In the genomic region with DNA sequence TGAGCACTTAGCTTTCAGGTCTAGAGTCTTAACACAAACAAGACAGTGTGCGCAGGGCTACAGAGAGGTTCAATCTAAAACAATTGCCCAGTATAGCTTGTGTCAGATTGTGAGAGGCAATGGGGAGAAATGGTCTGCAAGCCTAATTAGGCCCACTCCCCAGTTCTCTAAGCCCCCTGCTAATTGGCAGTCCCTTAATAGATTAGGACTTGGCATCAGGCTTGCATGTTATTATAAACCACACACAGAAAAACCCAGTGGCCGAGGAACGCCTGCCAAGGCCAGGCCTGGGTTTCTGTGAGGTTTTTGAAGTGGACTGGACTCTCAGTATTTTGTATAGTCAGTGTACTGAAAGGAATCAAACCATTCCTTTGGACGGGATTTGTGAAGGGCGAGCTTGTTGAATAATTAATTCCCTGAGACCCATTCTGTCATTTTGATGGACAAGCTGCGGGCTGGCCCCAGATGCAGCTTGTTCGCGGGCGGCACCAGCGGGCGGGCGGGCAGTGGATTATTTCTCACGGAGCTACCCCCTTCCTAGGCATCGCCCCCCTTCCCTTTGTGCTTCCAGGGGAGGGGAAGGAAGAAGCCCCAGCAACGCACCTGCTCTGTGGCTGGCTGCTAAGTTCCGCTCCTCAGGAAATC, we compare ENCODE assay signal across 9 mouse cellular contexts. TPM values are rescaled to one million over a fixed set of nuclear protein-coding genes. Genes with fewer than 3 reads are reported as not detected.
A peak's percentile ranks its signal among the peaks of the same experiment; 100 is the strongest.
DNase-seq lines count a peak whose midpoint lies in the region; ATAC-seq and TF ChIP-seq lines count a peak whose summit lies in the region.
"Had no signal": no experiment of that assay in that cellular context is flagged by ENCODE, and none has a peak within 500 bp of the region (broad histone marks: within the 10 kb centered on the region; RNA-seq: fewer than 3 reads in every experiment).

No protein-coding gene starts in this region.

- intact Hi-C loops in left cerebral cortex, postnatal 10 days (cut with DNase I), result no loop called here

- ATAC-seq in forebrain, embryonic 16.5 days, result peak; percentile 92

- WGBS in kidney, adult 2 months, result 46% methylated on average over 16 of the region's 16 CpGs
- 4% methylated on average over 16 of the region's 16 CpGs for WGBS in forebrain, embryonic 16.5 days

- DNase-seq in kidney, adult 2 months, result no peak
- DNase-seq in kidney, adult 18-20 months, result no peak
- DNase-seq in left cerebral cortex, postnatal 10 days (ENCODE audit: extremely low spot score in 1 of 2, low spot score in 2 of 2), result peak; percentile 54 to 80
- peak; percentile 19 for DNase-seq in right cerebral cortex, postnatal 14 days
- no peak for DNase-seq in lung, postnatal 36 days
- no peak for DNase-seq in urinary bladder, postnatal 10 days (ENCODE audit: low spot score)
- no peak for DNase-seq in ovary, adult 18-20 months (ENCODE audit: low spot score)

- H3K36me3 ChIP-seq in kidney, adult 2 months (ENCODE audit: control insufficient read depth, insufficient read depth, low read length), result peaks cover 2% of the 10 kb centered on the region; the same call in 1 of the 2 replicates
- H3K36me3 ChIP-seq in forebrain, embryonic 16.5 days (ENCODE audit: control insufficient read depth, insufficient read depth), result no peaks in the 10 kb centered on the region
- H3K36me3 ChIP-seq: stomach, embryonic 15.5 days had no signal

- peaks cover 17% of the 10 kb centered on the region for H3K4me1 ChIP-seq in kidney, adult 2 months (ENCODE audit: control insufficient read depth, insufficient read depth, low read length)
- H3K4me1 ChIP-seq in forebrain, embryonic 16.5 days (replicated peaks; ENCODE audit: control insufficient read depth, insufficient read depth, low read length), result peaks cover 59% of the 10 kb centered on the region
- H3K4me1 ChIP-seq: stomach, embryonic 15.5 days had no signal

- no peak overlapping the region for H3K4me3 ChIP-seq in kidney, adult 2 months (ENCODE audit: insufficient read depth, low read depth, low read length)
- 0 out of 2 replicates have a peak overlapping the region, but pooled peaks have one; percentile 2 for H3K4me3 ChIP-seq in forebrain, embryonic 16.5 days (replicated peaks; ENCODE audit: low read length)
- H3K4me3 ChIP-seq: stomach, embryonic 15.5 days had no signal

- peak overlapping the region; percentile 35; the same call in 1 of the 2 replicates for H3K27ac ChIP-seq in kidney, adult 2 months (ENCODE audit: insufficient read depth, low read depth, low read length)
- peak overlapping the region; percentile 84 for H3K27ac ChIP-seq in forebrain, embryonic 16.5 days (ENCODE audit: low read length)
- H3K27ac ChIP-seq: stomach, embryonic 15.5 days had no signal

- no peaks in the 10 kb centered on the region for H3K27me3 ChIP-seq in kidney, adult 2 months (replicated peaks; ENCODE audit: control insufficient read depth, insufficient read depth, low read length)
- no peaks in the 10 kb centered on the region for H3K27me3 ChIP-seq in forebrain, embryonic 16.5 days (replicated peaks; ENCODE audit: control insufficient read depth, insufficient read depth, low read length)
- H3K27me3 ChIP-seq: stomach, embryonic 15.5 days had no signal

- H3K9ac ChIP-seq in forebrain, embryonic 16.5 days (replicated peaks; ENCODE audit: low read depth, low read length), result peak overlapping the region; percentile 44
- H3K9ac ChIP-seq: stomach, embryonic 15.5 days had no signal

- H3K4me2 ChIP-seq in forebrain, embryonic 16.5 days (ENCODE audit: low read length), result peak overlapping the region; percentile 40
- H3K4me2 ChIP-seq: stomach, embryonic 15.5 days had no signal

- no peak for TF ChIP-seq CTCF in kidney, adult 2 months (conservative IDR thresholded peaks at IDR 0.05; ENCODE audit: insufficient read depth, insufficient read length, low read depth, low read length)

- no peaks in the 10 kb centered on the region for H3K9me3 ChIP-seq in forebrain, embryonic 16.5 days (ENCODE audit: control insufficient read depth, low read length)
- H3K9me3 ChIP-seq: stomach, embryonic 15.5 days had no signal

- no peak for TF ChIP-seq POLR2A in kidney, adult 2 months (IDR thresholded peaks at IDR 0.05; ENCODE audit: low read depth, low read length)

RNA-seq across cellular contexts. Expression of a gene that starts 24.0 kb away (rescaled TPM):
- polyA plus RNA-seq in kidney, adult 2 months (2012; rRNA removed), result 77.7 and 78.0 TPM in 2 replicates
- polyA plus RNA-seq in forebrain, embryonic 16.5 days (2015; fragmentation: Nextera tagmentation; extraction: Ambion mirVana), result 67.7 and 76.8 TPM in 2 replicates
- total RNA-seq in left cerebral cortex, postnatal 10 days (2021), result 100 to 1,000 TPM; 110 to 114 TPM

Comparison
In these comparisons a context has a peak if more than half of its experiments do, and no peak if none do; other contexts are left out.
1. DNase-seq: peak in left cerebral cortex, postnatal 10 days (2 of 2) and right cerebral cortex, postnatal 14 days (single experiment); none in kidney, adult 2 months (single experiment), kidney, adult 18-20 months (single experiment), lung, postnatal 36 days (single experiment), urinary bladder, postnatal 10 days (single experiment) and ovary, adult 18-20 months (single experiment).